Mouse (Mus musculus) liver, embryonic 14.5 days (tissue): Measurements from ENCODE around the gene Gm6588. TPM values are rescaled to one million over a fixed set of nuclear protein-coding genes. Genes with fewer than 3 reads are reported as not detected.
A peak's percentile ranks its signal among the peaks of the same experiment; 100 is the strongest.

Experiments used
- ATAC-seq: fragments of 200-750 bp; cut with Nextera tagmentation; 2 replicates; pipeline ENCODE4 v1.8.0; 2017; ENCODE audit warnings: moderate number of reproducible peaks, mild to moderate bottlenecking, moderate library complexity; ENCODE audit not compliant: insufficient read depth
- DNase-seq, 3 experiments: peaks; one replicate each; pipeline ENCODE4 v3.0.0-alpha.2; 2012 to 2013; ENCODE audit warnings: low read depth in 3 of 3, low spot score in 3 of 3
- H3K27ac ChIP-seq: fragments of 300-500 bp; sonication (generic); 2 replicates; pipeline ENCODE4 v1.5.1; 2014; ENCODE audit warnings: moderate library complexity, mild to moderate bottlenecking, control low read depth, inconsistent platforms
- H3K27me3 ChIP-seq: fragments of 300-500 bp; sonication (generic); 2 replicates; pipeline ENCODE4 v1.6.1; 2014; ENCODE audit warnings: mild to moderate bottlenecking, low read length, moderate library complexity; ENCODE audit not compliant: control insufficient read depth, insufficient read depth
- H3K36me3 ChIP-seq: fragments of 300-500 bp; sonication (generic); replicated peaks from 2 replicates; pipeline ENCODE4 v1.6.1; 2014; ENCODE audit warnings: low read depth; ENCODE audit not compliant: control insufficient read depth, insufficient read depth
- H3K4me1 ChIP-seq, 2 experiments: fragments of 200-500 bp in 1 of 2; fragments of 300-500 bp in 1 of 2; sonication (generic) in 1 of 2; replicated peaks; 2 replicates each; pipeline ENCODE4 v1.6.1; 2012 to 2014; ENCODE audit warnings: antibody characterized with exemption in 1 of 2, inconsistent platforms in 1 of 2, low read length in 1 of 2; ENCODE audit not compliant: control insufficient read depth in 2 of 2, insufficient read depth in 2 of 2
- H3K4me2 ChIP-seq: fragments of 300-500 bp; sonication (generic); 2 replicates; pipeline ENCODE4 v1.6.1; 2014; ENCODE audit warnings: low read depth, mild to moderate bottlenecking, control low read depth, moderate library complexity
- H3K4me3 ChIP-seq, 2 experiments: fragments of 200-500 bp in 1 of 2; fragments of 300-500 bp in 1 of 2; sonication (generic) in 1 of 2; 2 replicates each; pipeline ENCODE4 v1.5.1; 2012 to 2014; ENCODE audit warnings: low read depth in 2 of 2, low read length in 2 of 2, mild to moderate bottlenecking in 2 of 2, control low read depth in 1 of 2, inconsistent platforms in 1 of 2, moderate library complexity in 1 of 2; ENCODE audit not compliant: insufficient read depth in 1 of 2
- H3K9ac ChIP-seq: fragments of 300-500 bp; sonication (generic); replicated peaks from 2 replicates; pipeline ENCODE4 v1.6.1; 2014; ENCODE audit warnings: mild to moderate bottlenecking, control low read depth, moderate library complexity
- H3K9me3 ChIP-seq: fragments of 300-500 bp; sonication (generic); 2 replicates; pipeline ENCODE4 v1.6.1; 2016; ENCODE audit warnings: low read length, mixed read lengths; ENCODE audit not compliant: control insufficient read depth
- CTCF ChIP-seq: IDR thresholded peaks from 2 replicates; pipeline ENCODE4 v1.5.1; 2016; ENCODE audit warnings: antibody characterized with exemption, low read depth, control low read depth
- EP300 ChIP-seq: IDR thresholded peaks from 2 replicates; pipeline ENCODE4 v1.6.1; 2016; ENCODE audit warnings: antibody characterized with exemption, low read depth
- WGBS: fragments of 180-500 bp; shearing (Covaris S2); extraction: QIAGEN DNeasy Blood & Tissue Kit; methylation state at CpG from one replicate; pipeline ENCODE4 v1.1.7; 2014; ENCODE audit not compliant: insufficient replicate concordance; 5-methylcytosine and 5-hydroxymethylcytosine counted together
- polyA plus RNA-seq, 2 experiments: library from polyadenylated mRNA; depleted of rRNA in 1 of 2; stranded (reverse) in 1 of 2; unstranded in 1 of 2; fragments of >200 nt; fragmentation: Nextera tagmentation in 1 of 2; extraction: Ambion mirVana in 1 of 2; gene quantifications; 2 replicates each; pipeline versions ENCODE4 v1.2.1 to v1.2.3; 2012 to 2014

Gene Gm6588
- polyA plus RNA-seq, 2 experiments = not detected

GRCm38 (mm10) chr5:112498921-112499917 is 50.0 kb downstream of the Gm6588 start:
- Histone ChIP-seq H3K4me1 (peaks cover 0 to 6% of the 10 kb centered on the region in 2 experiments; a peak in 2 of 4 replicates), H3K9ac (no peak overlapping the region), H3K9me3 (no peaks in the 10 kb centered on the region), H3K4me3 (no peak overlapping the region), H3K4me2 (no peak overlapping the region; the same call in 1 of the 2 replicates), H3K36me3 (no peaks in the 10 kb centered on the region), H3K27ac (no peak overlapping the region), H3K27me3 (no peaks in the 10 kb centered on the region)
- DNase-seq (no peak), ATAC-seq (peak; percentile 74)
- 40% methylated on average over 13 of the region's 13 CpGs for WGBS
- TF ChIP-seq EP300 (no peak), CTCF (no peak)

- no peak overlapping the region for H3K4me2 ChIP-seq
- H3K9ac ChIP-seq = no peak overlapping the region
- 61% methylated on average over 8 of the region's 8 CpGs for WGBS
- H3K4me3 ChIP-seq = no peak overlapping the region
- no peaks in the 10 kb centered on the region for H3K36me3 ChIP-seq
- H3K27me3 ChIP-seq = no peaks in the 10 kb centered on the region
- H3K27ac ChIP-seq = no peak overlapping the region
- DNase-seq (no peak), ATAC-seq (no peak)
- no peaks in the 10 kb centered on the region for H3K9me3 ChIP-seq
- no peak for TF ChIP-seq EP300
- peaks cover 0 to 6% of the 10 kb centered on the region in 2 experiments; a peak in 2 of 4 replicates for H3K4me1 ChIP-seq
Observed at GRCm38 (mm10) chr5:112499918-112500682, 50.9 kb downstream of the Gm6588 start.

Other genes starting within 250 kb of the Gm6588 start
- gene Cryba4, start 196.9 kb upstream of the Gm6588 start, polyA plus RNA-seq (2012; rRNA removed) = 0.39 and 0.63 TPM in 2 replicates
- gene Cryba4, start 196.9 kb upstream of the Gm6588 start, polyA plus RNA-seq (2014; fragmentation: Nextera tagmentation; extraction: Ambion mirVana) = 0.59 and 0.95 TPM in 2 replicates
- not detected in 2 replicates for gene Crybb1, start 193.6 kb upstream of the Gm6588 start, polyA plus RNA-seq (2012; rRNA removed)
- 0.24 TPM in 1 of 2 replicates, not detected in the other for gene Crybb1, start 193.6 kb upstream of the Gm6588 start, polyA plus RNA-seq (2014; fragmentation: Nextera tagmentation; extraction: Ambion mirVana)
- gene Tpst2, start 172.7 kb upstream of the Gm6588 start, polyA plus RNA-seq (2012; rRNA removed) = 16.2 and 17.2 TPM in 2 replicates
- 30.7 and 30.9 TPM in 2 replicates for gene Tpst2, start 172.7 kb upstream of the Gm6588 start, polyA plus RNA-seq (2014; fragmentation: Nextera tagmentation; extraction: Ambion mirVana)
- 10.7 and 11.6 TPM in 2 replicates for gene Tfip11, start 123.1 kb upstream of the Gm6588 start, polyA plus RNA-seq (2012; rRNA removed)
- 8.0 and 9.2 TPM in 2 replicates for gene Tfip11, start 123.1 kb upstream of the Gm6588 start, polyA plus RNA-seq (2014; fragmentation: Nextera tagmentation; extraction: Ambion mirVana)
- 15.7 and 16.0 TPM in 2 replicates for gene Srrd, start 106.4 kb upstream of the Gm6588 start, polyA plus RNA-seq (2012; rRNA removed)
- 13.3 and 15.3 TPM in 2 replicates for gene Srrd, start 106.4 kb upstream of the Gm6588 start, polyA plus RNA-seq (2014; fragmentation: Nextera tagmentation; extraction: Ambion mirVana)
- gene Hps4, start 106.3 kb upstream of the Gm6588 start, polyA plus RNA-seq (2012; rRNA removed) = 10.1 and 10.6 TPM in 2 replicates
- 7.5 and 9.0 TPM in 2 replicates for gene Hps4, start 106.3 kb upstream of the Gm6588 start, polyA plus RNA-seq (2014; fragmentation: Nextera tagmentation; extraction: Ambion mirVana)
- gene Gm6583, start 93.4 kb upstream of the Gm6588 start, polyA plus RNA-seq (2012; rRNA removed) = 0.03 and 0.09 TPM in 2 replicates
- 0.08 TPM in 1 of 2 replicates, not detected in the other for gene Gm6583, start 93.4 kb upstream of the Gm6588 start, polyA plus RNA-seq (2014; fragmentation: Nextera tagmentation; extraction: Ambion mirVana)
- 0.10 and 0.26 TPM in 2 replicates for gene Asphd2, start 54.6 kb upstream of the Gm6588 start, polyA plus RNA-seq (2012; rRNA removed)
- 0.20 TPM in 1 of 2 replicates, not detected in the other for gene Asphd2, start 54.6 kb upstream of the Gm6588 start, polyA plus RNA-seq (2014; fragmentation: Nextera tagmentation; extraction: Ambion mirVana)
- 0.03 and 0.09 TPM in 2 replicates for gene Sez6l, start 127.8 kb downstream of the Gm6588 start, polyA plus RNA-seq (2012; rRNA removed)
- not detected in 2 replicates for gene Sez6l, start 127.8 kb downstream of the Gm6588 start, polyA plus RNA-seq (2014; fragmentation: Nextera tagmentation; extraction: Ambion mirVana)